Mouse (Mus musculus): ENCODE measurements around the gene Elp5.
"Not testable (repeated sequence)": the region's sequence is repeated elsewhere in the genome, so short reads cannot be mapped to it uniquely, and the experiment has no call there.

The Elp5 gene

DNA sequence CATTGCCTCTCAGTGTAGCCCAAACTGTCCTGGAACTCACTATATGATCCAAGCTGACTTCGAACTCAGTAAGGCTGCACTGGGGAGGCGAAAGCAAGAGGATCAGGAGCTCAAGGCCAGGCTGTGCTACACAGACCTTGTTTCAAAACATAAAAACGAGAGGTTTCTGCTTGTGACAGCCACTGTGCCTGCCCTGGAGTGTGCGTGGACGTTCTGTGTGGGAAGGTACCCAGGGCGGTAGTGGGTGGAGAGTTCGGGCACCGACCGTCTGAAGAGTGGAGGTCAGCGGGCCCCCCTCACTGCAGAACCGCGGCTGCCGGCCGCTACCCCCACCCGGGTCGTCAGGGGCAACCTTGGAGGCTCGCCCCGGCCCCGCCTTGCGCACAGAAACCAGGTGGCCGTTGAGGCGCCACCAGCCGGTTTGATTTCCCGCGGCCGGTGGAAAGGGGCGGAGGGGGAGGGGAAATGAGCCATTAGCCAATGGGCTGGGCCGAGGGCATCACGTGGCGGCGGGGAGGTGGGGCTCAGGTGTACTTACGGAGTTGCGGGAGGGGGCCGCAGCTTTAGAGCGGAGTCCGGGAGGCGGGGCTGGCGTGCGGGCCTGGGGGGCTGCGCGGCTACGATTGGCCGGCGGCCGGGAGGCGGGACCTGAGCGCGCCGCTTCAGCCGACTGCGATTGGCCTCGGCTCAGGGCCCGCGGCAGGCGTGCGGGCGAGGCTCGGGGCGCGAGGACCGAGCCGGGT lies 47.0 kb downstream of the Elp5 start, which contains the start of gene Ybx2:
Ybx2 (plus strand) TSS at position 660 of the 743 bp plus-strand sequence.
- in situ Hi-C loops (cut with MseI, MboI) = no loop called here

DNA sequence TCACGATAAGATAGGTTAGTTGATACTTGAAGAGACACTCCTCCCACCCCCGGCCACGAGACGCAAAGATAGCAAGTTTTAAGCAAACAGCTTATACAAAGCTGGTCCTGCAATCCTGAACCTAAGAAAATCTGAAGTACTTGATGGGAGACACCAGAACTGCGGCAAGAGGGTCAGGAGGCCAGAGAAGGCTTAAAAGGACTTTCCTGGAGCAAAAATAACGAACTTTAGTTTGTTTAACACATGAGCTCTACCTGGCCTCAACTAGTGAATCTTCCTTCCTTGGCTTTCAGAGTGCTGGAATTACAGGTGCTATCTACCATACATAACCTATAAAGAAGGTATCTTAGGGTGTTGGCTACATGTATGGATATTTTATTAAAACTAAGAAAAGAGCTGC lies 47.6 kb downstream of the Elp5 start:
- in situ Hi-C loops (cut with MseI, MboI) = no loop called here

DNA sequence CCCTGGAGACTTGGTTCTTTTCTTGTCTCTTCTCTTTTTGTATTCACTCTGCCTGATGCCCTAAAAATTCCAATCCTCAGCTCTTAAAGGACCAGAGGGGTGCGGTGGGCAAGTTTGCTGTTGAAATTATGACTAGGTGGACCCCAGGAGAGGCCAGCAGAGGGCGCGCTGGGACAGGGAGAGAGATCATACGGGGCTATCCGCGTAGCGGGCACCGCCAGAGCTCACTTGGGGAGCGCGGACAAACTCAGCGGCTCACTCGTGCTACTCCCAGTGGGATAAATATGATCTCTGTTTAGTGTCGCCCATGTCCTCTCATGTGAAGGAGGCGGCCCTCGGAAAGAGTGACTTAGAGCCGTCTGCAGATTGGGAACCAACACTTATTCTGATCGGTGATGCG lies 48.1 kb downstream of the Elp5 start:
- in situ Hi-C loops (cut with MseI, MboI) = no loop called here

DNA sequence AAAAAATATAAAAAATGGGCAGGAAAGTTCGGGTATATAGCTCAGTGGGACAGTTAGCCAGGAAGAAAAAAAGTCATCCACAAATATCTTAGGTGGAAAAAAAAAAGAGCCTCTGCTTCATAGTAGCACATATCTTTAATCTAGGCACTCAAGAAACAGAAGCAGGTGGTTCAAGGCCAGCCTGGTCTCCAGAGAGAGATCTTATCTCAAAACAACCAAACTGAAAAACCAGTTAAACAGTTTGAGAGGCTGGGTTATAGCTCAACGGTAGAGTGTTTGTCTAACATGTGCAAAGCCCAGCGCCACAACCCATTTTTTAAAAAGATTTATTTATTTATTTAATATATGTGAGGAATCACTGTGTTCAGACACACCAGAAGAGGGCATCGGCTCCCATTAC lies 49.3 kb downstream of the Elp5 start:
- in situ Hi-C loops (cut with MseI, MboI) = no loop called here

DNA sequence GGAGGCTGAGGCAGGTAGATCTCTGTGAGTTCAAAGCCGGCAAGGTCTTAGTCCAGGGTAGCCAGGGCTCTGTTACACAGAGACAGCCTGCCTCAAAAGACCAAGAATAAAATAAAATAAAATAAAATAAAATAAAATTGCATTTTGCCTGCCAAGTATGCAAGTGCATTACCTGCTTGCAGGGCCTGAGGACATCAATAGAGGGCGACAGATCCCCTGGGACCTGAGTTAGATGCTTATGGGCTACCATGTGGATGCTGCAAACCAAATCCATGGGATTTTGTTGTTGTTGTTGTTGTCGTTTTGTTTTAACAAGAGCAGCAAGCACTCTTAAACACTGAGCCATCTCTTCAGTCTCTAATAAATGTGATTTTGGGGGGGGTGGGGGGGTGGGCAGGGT lies 50.1 kb downstream of the Elp5 start:
- in situ Hi-C loops (cut with MseI, MboI) = no loop called here

DNA sequence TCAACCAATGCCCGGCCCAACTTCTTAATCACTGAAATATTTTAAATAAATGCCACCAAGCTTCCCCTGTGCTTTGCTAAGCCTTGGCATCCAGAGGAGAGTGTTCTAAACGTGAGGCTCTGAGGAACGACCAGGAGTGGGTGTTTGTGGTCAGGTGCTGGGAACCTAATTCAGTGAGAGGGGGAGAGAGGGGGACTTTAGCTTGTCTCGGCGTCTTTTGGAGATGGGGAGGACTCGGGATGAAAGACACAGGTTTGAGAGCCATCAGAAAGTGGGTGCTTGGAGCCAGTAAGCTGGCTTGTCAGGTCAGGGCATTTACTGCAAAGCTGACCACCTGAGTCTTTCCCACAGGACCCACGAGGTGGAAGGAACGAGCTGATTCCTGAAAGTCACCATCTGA lies 50.5 kb downstream of the Elp5 start:
- in situ Hi-C loops (cut with MseI, MboI) = no loop called here

DNA sequence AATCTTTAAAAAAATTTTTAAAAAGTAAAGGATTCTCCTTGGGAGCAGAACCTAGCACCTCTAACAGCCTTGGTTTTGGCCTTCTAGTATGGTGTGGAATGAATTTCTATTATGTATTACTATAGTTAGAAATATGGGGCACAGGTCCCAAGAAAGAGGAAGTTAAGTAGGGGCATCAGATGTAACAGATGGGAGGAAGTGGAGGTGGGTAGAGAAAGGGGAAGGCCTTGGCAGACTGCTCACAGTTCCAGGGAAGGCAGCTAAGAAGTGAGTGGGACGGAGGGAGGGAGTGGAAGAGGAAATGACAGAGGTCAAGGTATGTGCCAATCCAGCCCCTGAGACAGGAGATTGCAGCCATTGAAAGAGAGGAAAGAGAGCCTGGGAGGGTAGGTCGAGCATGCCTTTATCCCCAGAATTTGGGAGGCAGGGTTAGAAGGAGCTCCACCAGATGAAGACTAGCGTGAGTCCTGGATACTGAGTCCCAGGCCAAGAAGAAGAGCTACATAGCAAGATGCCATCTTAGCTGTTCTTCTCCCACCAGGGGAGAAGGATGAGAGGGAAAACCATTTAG lies 51.3 kb downstream of the Elp5 start:
- in situ Hi-C loops (cut with MseI, MboI) = no loop called here

DNA sequence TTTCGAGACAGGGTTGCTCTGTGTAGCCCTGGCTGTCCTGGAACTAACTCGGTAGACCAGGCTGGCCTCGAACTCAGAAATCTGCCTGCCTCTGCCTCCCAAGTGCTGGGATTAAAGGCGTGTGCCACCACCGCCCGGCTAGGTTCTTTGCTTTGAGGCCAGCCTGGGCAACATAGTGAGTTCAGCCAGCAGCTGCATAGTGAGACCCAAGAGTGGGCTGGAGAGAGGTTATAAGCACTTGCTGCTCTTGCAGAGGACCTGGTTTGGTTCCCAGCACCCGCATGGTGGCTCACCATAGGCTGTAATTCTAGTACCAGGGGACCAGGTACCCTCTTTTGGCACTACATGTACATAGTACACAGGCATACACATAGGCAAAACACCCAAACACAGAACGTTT lies 52.1 kb downstream of the Elp5 start:
- in situ Hi-C loops (cut with MseI, MboI) = not testable (repeated sequence)

DNA sequence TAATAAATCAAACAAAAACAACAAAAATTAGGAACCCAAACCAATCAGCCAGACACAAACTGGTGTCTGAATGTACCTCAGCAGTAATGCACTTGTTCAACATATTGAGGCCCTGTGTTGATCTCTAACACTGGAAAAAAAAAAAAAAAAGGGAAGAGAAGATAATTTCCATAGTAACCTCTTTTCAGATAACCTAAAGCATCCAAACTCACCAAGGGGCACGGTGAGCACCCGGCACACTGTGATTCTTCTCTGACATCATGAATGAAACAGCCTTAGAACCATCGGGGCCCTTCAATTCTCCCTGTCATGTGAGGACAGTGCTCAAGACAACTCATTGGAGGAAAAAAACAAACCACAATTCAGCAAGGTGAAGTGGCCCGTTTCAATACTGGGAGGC lies 52.6 kb downstream of the Elp5 start:
- in situ Hi-C loops (cut with MseI, MboI) = loop anchor here in 1 of 2 experiments (5.0 kb wide), 1 partner anchor 33 kb away; the partner anchor contains the start of gene Cldn7

DNA sequence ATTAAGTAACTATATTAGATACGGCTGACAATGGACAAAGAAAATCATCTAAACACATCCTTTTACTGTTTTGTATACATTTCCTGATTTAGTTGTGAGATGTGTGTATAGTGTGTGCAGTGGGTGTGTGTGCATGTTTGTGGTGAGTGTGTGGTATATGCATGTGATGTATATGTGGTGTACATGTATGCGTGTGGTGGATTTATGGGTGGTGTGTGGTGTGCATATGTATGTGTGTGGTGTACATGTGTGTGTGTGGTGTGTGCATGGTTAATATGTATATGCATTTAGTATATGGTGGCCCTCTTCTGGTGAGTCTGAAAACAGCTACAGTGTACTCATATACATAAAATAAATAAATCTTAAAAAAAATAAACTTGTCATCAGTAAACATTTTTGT lies 54.8 kb downstream of the Elp5 start:
- in situ Hi-C loops (cut with MseI, MboI) = loop anchor here in 1 of 2 experiments (5.0 kb wide), 1 partner anchor 35 kb away; the partner anchor contains the start of gene Cldn7

DNA sequence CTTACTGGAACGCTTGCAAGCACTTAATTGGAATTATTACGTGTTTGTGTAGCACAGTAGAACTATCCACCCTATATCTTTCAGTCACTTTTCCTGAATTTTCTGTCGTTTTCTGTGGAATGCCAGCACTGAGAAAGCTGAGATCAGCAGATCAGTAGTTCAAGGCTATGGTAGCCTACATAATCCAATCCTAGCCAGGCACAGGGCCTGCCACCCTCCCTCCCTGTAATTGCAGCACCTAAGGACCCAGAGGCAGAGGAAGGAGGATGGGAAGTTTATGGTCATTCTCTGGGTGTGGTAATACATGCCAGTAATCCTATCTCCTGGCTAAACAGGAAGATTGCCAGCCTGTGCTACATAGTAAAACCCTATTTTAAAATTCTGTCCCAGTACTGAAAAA lies 59.5 kb downstream of the Elp5 start:
- in situ Hi-C loops (cut with MseI, MboI) = no loop called here

DNA sequence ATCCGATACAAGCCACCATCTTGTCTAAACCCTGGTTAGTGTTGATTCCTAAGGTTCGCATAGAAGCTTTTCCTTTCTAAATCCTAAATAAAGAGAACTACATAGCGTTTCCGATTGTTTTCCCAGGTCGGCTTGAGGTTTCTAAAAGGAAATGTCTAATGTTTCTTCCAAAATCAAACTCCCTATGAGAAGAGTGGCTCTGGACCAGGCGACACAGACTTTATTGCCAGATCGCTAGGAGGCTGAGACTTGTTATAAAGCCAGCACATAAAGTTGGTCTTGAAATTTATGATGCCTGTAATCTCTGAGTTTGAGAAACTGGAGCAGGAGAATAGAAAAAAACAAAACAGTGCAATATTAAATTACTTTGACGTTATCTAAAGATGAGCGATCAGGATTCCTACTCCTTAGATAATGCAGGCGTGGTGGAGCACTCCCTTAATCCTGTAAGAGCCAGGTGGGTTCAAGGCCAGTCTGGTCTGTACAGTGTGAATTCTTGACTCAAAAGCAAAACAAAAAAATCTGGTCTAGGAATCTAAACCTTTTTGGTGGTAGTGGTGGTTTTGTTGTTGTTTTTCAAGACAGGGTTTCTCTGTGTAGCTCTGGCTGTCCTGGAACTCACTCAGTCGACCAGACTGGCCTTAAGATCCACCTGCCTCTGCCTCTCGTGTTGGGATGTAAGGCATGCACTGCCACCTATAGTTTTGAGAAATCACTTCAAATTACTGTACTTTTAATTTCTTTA lies 60.1 kb downstream of the Elp5 start:
- in situ Hi-C loops (cut with MseI, MboI) = no loop called here

DNA sequence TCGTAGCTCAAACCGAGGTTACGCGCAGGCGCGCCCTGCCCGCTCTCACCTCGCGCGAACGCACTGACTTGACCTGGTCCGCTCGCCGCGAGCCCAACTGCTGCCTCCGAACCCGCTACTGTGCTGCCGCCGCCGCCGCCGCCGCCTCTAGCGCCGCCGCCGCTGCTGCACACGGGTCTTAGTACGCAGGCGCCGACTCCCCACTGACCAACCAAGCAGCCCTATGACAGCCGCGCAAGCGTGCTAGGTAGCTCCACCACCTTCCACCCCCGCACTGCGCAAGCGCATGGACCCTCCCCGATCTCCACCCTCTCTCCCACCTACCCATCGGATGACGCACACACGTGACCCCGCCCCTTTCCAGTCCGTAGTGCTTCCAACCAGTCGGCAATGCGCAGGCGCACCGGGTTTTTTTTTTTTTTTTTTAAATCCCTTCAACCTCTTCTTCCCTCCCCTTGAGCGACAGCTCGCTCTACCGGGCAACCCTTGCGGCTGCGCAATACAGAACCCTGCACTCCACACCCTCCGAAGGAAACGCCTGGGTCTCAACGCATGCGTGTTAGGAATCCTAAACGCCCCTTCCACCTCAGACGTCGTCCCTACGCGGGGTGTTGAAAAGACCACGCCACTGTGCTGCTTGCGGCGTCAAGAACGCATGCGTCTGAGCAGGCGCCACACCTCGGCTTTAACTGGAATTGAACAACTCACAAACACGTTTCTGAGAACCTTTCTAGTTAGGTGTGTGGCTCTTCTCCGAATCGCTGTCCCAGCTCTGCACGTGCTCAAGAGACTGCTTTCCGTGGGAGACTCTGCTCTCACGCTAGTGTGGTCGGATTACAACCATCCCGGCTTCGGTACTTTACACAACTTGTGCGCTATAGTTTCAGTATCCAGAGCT lies 61.0 kb downstream of the Elp5 start, which contains the start of gene Eif5a:
Eif5a (minus strand) TSS at position 845 of the 898 bp plus-strand sequence.
- in situ Hi-C loops (cut with MseI, MboI) = no loop called here

DNA sequence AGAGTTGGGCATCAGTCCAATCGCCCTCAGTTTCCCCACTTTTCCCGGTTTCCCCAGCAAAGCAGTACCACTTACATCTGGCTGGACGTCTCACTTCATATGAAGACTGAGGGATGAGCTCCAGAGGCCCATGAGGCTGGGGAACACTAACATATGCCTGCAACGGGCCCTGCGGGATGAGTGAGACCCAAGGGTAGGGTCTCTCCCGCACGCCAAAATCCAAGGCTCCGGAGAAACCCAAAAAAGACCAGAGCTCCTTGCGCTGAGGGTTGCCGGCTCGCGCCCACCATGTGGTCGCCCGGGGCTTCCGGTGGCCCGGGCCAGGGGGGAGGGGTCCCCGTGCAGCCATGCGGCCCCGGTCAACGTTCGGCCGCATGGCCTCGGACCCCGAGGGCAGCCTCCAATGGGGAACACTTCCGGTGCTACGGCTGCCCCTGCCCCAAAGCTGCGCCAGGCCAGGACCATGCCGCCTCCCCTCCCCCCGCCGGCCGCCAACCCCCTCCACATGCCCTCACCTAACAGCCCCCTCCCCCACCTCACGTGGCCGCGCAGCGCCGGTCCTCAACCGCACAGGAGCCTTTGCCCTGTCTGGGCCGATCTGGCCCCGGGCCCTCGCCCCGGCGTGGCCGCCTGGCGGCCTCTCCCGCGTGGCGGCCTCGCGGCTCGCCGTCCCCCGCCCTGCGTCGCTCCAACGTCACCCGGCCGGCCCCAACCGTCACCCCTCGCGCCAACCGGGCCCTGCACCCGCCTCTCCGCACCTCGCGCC lies 61.9 kb downstream of the Elp5 start:
- in situ Hi-C loops (cut with MseI, MboI) = no loop called here

DNA sequence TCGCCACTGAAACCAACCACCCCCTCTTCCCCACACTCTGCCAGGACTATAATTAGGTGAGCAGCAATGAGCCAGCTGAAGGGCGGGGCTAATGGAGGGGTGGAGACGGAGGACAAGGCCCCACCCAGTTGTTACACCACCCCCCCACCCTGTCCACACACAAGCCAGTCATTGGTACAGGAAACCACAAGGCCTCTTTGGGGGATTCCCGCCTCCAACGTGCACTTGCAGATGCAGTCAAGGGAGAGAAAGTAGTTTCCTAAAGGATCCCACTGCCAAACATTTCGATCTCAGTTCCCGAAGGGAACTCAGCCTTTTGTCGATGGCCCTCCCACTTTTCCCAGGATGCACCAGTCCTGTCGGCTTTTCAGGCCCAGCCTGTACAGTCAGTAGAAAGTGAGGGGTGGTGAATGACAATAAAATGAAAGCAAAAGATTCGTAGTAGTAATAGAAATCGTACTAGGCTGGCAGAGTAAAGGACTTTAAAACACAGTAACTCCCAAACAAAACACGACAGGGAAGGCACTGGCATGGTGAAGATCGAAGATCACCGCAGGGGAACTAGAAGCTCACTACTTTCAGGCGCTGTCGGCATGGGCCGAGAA lies 62.6 kb downstream of the Elp5 start:
- in situ Hi-C loops (cut with MseI, MboI) = no loop called here

DNA sequence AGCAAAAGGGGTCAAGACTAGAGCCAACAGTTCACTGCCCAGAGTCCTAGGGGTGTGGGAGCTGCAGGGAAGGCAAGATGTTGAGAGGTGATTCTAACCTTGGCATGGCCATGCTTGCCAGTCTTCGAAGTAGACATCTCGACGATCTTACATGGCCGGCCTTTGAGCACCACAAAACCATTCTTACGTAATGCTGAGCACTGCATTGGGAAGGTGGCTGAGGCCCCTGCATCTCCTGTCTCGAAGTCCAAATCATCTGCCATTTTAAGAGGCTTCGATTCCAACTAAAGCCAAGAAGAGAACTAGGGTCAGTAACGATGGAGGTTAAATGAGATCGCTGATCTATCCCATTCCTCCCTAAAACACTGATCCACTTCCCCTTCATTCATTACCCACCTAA lies 63.3 kb downstream of the Elp5 start:
- in situ Hi-C loops (cut with MseI, MboI) = no loop called here

Measured in mouse trophoblast stem cell (cell line).